ENCODE assay signal across 15 mouse cellular contexts in the genomic region with DNA sequence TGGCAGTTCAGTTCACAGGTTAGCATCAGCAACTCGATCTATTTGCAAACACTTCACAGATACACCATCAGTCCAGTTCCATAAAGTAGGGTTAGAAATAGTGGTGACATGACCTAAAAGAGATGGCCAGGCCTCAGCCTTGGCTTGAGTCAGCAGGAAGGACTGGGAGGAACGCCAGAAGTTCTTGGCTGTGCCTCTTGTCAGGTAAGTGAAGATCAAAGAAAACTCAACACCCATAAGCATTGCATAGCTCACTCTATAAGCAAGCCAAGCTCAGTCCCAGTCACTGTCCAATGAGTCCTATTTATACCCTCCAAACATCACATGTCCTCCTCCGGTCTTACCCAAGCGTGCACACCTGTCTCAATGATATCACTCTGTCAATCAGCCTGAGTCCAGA.
A peak's percentile ranks its signal among the peaks of the same experiment; 100 is the strongest.
DNase-seq lines count a peak whose midpoint lies in the region.
"Had no signal": no experiment of that assay in that cellular context is flagged by ENCODE, and none has a peak within 500 bp of the region (broad histone marks: within the 10 kb centered on the region; RNA-seq: fewer than 3 reads in every experiment).

No protein-coding gene starts in this region.

- DNase-seq in cerebellum, postnatal 10 days = peak; percentile 19 to 39
- DNase-seq in cerebellum, postnatal 4 days (ENCODE audit: low spot score in 2 of 2) = no peak
- peak; percentile 1 for DNase-seq in lung, postnatal 36 days
- no peak for DNase-seq in lung, postnatal 25 days (ENCODE audit: low spot score)
- DNase-seq in gastrocnemius, postnatal 25 days = peak; percentile 83
- peak; percentile 97 for DNase-seq in skeletal muscle tissue, adult 2 months (ENCODE audit: low read depth, low spot score)
- no peak for DNase-seq in adrenal gland, postnatal 4 days (ENCODE audit: low spot score in 2 of 2)
- no peak for DNase-seq in thymus, postnatal 25 days
- DNase-seq: adrenal gland, postnatal 10 days; cerebellum, adult 11-12 months; cerebellum, adult 8-10 months; cerebellum, postnatal 36 days; heart, adult 18-20 months; heart, postnatal 36 days; kidney, adult 11 months had no signal

Comparison
In these comparisons a context has a peak if more than half of its experiments do, and no peak if none do; other contexts are left out.
1. DNase-seq: peak in cerebellum, postnatal 10 days (2 of 2), lung, postnatal 36 days (single experiment), gastrocnemius, postnatal 25 days (single experiment) and skeletal muscle tissue, adult 2 months (single experiment); none in cerebellum, postnatal 4 days (0 of 2), lung, postnatal 25 days (single experiment), adrenal gland, postnatal 4 days (0 of 2) and thymus, postnatal 25 days (single experiment).